Mouse (Mus musculus) Muller cell, postnatal 12 days (primary cell): ENCODE results near the gene Magi2.
A peak's percentile ranks its signal among the peaks of the same experiment; 100 is the strongest.

Experiments
- DNase-seq: peaks from one replicate; pipeline ENCODE4 v3.0.0-alpha.2; 2015; ENCODE audit errors: inconsistent ontology term

The Magi2 gene

DNA sequence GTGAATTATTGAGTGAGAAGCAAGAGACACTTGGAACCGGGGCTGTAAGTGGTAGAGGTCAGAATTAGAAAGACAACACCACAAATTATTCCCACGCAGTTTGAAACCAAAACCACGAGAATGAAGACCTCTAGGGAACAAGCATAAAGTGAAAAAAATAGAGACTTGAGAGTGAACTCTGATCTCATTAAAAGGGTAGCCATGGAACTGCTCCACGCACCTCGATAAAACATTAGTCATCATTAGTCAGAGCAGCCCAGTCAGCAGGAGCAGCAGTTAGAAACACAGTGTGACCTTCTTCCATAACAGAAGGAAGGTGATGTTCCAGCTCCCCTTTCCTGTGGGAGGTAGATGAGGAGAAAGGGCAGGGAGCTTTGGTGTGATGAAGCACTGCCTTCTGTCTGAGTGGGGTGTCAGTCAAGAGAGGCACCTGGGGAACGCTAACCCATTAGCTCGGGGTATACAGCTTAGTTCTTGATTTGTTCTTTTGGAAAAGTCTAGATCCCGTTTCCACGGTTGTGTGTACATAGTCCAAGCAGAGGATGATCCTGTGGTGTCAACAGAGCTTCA is 1272.3 kb downstream of the Magi2 start:
- DNase-seq = peak; percentile 52

DNA sequence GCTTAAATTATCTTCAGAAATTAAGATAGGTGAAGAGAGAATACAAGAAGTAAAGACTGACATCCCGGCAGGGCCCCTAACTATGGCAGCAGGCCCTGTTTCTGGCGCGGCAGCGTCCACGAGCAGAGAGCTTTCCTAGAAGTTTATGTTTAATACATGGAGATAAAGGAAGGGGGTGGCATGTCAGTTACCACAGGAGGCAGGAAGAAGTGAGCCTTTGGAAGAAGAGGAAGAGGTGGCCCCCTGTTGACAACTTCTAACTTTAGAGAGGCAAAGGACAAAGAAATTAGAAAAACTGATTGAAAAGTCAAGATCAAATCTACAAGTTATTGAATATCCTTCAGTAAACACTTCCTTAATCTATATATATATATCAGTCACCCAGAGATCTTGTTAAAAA is 1281.8 kb downstream of the Magi2 start:
- DNase-seq = no peak

DNA sequence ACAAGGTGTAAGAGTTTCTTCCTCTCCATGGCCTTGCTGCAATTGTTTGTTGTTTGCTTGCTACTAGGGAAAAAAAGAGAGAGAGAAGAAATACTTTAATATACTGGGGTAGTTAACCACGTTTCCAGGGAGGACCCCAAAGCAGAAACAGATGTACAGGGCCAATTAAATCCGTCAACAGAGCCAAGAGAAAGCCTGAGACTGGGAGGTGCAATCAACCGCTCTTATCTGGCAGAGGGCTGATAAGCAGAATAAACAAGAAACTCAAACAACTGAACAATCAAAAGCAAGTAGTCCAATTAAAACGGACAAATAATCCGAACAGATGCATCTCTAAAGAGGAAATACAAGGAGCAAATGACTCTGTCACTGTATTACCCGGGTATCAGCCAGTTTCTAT is 1282.8 kb downstream of the Magi2 start:
- DNase-seq = no peak

DNA sequence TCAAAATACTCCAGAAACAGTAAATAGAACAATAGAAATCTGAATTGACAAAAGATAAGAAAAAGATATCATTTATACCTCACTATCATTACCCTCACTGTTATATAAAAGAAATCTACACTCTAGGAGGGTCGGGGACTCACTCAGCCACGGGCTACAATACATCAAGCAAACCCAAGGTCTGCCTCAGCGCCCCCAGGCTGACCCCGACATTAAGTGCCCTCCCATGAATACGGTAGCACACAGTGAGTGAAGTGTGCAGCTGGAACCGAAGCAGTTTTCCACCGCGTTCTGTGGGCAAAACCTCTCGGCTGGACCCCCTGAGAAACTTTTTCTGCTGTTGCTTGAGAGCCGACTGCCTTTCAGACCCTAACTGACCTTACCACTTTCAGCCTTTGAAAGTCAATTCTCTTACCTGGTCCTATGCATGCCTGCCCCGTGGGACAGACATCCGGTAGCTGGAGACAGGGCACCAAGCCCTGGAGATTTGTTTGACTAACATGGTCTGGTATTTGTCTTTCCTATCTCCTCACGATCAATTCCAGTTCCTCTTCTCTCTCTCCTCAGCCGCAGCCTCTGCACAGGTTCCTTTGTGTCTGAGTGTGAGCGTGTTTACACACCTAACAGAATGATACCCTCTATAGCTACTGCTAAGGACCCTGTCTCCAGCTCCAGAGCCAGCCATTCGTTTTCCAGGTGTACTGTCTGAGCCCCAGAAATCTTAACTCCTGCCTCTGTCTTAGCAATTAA is 1285.7 kb downstream of the Magi2 start:
- no peak for DNase-seq

DNA sequence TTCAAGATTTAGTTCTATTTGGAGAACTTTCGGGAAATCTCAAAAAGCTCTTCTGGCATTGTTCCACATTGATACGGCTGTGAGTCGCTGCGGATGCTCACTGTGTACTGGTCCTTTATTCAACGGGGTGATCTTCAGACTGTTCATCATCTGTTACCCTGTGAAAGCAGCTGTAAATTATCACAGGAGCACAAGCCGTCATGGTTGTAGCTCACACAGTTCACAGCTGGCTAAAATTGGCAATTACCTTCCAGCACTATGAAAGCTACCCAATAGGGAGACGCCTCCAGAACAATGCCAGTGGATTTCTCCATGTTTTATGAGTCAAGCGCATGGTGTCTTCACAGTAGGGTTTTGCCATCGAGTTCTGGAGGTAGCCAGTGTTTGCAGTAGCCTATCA is 1294.8 kb downstream of the Magi2 start:
- DNase-seq = no peak

DNA sequence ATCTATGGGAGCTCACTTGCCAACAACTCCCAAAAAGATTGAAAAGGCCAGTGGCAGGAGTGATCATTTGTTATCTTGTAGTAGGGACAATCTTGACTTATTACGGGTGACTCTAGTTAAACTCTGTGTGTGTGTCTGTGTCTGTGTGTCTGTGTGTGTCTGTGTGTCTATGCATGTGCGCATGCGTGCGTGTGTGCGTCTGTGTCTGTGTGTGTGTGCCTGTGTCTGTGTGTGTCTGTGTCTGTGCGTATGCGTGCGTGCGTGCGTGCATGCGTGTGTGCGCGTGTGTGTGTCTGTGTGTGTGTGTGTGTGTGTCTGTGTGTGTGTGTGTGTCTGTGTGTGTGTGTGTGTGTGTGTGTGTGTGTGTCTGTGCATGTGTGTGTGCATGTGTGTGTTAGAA is 1295.2 kb downstream of the Magi2 start:
- no peak for DNase-seq

DNA sequence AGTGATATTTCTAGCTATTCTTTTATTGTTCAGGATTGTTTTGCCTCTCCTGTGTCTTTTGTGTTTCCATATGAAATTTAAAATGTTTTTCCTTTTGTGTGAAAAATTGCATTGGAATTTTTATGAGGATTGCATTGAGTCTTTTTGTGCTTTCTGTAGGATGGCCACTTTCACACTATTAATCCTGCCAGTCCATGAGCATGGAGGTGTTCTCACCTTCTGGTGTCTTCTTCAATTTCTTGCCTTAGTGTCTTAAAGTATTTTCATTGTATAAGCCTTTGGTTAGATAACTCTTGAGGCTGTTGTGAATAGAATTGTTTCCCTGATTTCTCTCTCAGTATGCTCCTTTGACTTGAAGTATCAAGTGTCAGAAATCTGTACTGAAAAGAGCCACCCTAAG is 1296.9 kb downstream of the Magi2 start:
- no peak for DNase-seq

DNA sequence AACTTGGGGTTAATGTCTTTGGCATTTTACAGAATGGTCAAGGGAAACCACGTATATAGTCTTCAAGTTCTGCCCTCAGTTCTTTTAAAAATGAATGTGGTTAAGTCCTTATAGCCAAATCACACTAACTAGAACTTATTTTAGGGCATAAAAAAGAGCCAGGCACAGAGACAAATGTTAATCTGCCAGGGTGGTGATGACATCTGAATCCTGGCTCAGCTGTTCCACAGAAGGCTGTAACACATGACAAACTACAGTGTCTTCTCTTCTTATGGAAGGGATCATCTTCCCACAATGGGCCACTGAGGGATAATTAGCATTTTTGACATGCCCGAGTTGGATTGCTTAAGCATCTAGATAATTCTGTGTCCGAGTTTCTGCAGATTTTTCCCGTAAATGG is 1299.8 kb downstream of the Magi2 start:
- peak; percentile 15 for DNase-seq

DNA sequence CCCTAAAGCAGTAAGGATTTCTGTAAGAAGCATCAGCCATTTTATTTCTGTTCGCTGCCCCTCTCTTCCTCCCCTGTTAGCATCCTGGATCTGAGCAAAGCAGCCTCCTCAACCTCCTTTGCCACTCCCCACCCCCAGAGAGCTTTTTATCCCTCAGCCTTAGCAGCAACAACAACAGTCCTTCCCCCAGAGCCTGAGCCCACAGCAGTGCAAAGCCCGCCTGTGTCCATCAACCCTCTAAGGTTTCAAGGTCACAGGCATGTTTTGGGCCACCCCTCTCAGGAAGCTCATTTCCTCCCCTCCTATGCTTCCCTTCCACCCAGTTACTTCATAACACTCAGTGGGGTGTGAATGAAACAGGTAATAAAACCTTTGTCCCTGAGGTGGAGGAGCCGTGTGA is 1309.7 kb downstream of the Magi2 start:
- DNase-seq = no peak

DNA sequence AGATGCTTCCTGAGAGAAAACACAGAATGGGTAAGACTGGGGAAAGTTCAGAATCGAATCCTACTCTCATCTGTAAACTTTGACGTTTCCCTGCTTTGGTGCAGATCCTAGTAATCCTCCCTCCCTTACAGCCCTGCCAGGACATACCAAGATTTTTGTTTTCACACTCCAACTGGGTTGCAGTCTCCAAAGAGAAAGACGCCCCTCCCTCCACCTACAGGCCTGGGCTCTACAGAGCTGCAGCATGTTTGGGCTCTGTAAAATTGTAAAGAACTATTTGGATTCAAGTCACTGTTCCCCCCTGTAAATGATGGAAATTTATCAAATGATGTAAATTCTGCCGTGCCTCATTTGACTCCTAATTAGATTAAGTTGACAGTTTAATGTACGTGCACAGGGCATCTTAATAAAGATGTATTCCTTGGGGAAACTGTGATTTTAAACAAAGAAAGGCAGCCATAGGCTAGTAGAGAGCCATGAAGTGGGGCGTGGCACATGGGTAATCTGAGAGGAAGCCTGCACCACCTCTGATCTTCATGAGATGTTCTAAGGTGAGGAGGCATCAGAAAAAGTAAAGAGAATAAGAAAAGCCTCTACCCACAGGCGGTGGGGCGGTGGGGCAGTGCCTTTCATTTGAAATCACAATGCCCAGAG is 1310.7 kb downstream of the Magi2 start:
- DNase-seq = no peak

DNA sequence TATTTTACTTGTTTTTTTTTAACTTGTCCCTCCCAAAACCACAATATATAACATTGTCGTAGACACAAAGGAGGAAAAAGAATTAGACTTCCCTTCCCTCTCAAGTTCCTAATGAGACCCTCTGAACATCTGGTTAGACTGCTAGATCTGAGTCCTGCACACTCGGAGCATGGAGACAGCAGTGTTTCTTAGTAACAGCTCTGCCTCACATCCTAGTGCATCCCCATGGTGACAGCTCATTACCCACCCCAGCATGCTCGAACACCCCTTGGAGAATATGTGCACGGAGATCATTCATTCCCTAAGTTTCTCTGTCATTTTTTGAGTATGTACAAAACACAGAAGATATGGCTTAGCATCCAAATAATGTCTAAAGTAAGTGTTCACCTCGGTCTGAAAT is 1317.5 kb downstream of the Magi2 start:
- no peak for DNase-seq

DNA sequence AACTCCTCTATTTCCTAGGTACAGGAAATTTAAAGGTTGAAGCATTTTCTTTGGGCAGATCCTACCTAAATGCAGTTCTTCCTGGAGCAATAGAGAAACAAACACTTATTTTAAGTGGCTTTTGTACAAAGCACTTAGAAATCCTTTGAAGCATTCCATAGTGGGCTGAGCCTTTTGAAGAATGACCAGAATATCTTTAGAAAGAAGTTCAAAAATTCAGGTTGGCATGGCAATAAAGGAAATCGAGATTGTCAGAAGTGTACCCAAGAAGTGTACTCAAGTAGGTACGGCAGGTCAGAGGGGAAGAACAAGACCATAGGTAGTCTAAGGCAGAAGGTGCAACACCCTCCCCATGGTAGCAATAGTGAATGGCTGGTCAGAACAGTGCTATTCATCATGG is 1332.5 kb downstream of the Magi2 start:
- DNase-seq = no peak

DNA sequence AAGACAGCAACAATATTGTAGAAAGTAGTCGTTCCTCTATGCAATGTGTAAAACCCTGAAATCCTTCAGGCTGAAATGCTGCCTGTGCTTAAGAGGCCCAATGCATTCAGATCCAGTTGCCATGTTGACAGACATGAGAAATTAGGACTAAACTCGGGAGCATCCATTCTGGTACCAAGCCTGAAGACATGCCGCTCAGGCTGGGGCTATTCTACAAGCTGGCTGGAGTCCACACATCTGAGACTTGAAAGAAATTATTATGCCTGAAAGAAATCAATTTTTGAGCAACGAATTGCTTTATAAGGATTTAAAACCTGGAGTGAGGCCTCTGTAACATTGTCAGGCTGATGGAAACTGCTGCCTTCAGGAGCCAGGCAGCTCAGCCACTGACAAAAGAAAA is 1333.0 kb downstream of the Magi2 start:
- DNase-seq = no peak

DNA sequence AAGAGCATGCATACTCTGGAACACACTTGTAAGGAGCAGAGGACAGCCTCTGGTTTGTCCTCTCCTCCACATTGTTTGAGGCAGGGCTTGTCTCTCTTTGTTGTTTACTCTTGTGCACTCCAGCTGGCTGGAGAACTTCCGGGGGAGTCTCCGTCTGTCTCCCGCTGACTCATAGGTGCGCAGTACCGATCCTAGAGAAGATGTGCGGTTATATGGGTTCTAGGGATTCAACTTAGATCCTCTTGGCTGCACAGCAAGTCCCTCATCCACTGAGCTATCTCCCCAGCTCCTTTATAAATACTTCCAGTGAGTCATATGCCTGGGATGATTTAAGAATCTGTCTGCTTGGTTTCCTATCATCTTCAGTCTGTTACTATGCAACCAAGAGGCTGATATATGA is 1341.6 kb downstream of the Magi2 start:
- DNase-seq = no peak

DNA sequence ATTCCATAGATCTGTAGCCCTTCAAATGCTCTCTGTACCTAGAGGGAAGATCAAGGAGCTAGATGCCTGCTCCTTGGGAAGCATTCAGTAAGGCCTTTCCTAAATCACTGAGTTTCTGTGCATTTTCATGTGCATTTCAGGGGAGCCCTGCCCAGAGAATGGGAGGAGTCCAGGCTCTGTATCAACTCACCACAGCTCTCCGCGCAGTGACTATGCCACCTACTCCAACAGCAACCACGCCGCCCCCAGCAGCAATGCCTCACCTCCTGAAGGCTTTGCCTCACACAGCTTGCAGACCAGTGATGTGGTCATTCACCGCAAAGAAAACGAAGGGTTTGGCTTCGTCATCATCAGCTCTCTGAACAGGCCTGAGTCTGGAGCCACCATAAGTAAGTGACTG is 1342.1 kb downstream of the Magi2 start:
- DNase-seq = no peak

DNA sequence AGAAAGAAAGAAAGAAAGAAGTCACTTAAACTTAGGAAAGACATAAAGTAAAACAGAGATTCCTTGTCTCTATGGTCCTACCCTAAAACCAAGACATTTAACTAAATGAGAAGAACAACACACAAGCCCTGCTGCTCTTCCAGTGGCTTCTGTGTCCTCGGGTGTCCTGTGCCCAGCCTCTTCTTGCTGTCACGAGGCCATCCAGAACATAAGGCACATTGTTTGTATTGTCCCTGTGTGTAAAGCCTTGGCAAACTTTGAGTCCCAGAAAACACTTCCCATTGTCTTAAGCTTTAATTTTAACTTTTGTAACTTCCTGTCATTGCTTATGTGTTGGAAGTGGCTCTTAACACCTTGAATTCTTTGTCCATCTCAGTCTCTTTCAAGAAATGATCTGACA is 1348.0 kb downstream of the Magi2 start:
- no peak for DNase-seq

DNA sequence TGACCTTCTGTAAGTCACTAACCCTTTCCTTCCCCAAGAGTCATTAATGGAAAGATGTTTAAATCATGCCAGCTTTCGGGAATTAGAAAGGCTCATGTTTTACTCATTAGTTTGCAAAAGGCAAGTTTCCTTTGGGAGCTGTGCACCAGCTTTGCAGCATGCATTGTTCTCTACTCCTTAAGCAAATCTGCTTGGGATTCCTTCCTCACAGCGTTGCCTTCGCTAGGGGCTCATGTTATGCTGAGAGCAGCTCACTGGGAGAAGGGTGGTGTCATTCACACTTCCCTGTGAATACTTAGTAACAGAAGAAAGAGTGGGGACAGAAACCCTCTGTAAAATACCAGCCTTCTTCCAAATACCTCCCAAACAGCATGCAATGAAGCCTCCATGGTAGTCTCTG is 1349.0 kb downstream of the Magi2 start:
- DNase-seq = no peak

DNA sequence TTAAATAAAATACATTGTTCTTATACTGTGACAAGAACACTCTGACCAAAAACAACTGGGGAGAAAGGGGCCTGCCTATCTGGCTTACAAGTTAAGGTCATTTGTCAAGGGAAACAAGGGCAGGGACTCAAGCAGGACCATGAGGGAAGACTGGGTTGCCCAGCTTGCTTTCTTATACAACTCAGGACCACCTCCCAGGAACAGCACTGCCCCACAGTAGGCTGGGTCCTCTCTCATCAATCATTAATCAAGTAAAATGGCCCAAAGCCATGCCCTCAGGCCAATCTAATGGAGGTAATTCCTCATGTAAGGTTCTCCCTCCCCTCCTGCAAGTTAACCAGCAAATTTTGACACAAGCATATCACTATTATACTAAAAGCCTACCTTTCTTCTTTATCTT is 1349.4 kb downstream of the Magi2 start:
- DNase-seq = no peak

DNA sequence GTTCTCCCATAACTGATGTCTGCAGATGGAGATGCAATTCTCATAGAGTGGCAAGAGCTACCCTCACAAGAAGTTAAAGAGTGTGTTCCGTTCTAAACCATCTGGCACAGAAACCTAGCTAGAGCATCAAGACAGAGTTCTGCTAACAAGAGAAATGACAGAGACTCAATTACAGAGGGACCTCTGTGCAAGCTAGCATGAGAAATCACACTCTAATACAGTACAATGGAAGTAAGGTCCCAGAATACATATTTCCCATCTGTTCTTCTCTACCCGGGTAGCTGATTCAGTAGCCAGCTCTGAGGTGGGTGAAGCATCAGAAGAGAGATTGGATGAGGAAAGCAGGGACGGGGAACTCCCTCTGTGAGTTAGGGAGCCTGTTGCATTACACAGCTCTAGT is 1351.8 kb downstream of the Magi2 start:
- no peak for DNase-seq

DNA sequence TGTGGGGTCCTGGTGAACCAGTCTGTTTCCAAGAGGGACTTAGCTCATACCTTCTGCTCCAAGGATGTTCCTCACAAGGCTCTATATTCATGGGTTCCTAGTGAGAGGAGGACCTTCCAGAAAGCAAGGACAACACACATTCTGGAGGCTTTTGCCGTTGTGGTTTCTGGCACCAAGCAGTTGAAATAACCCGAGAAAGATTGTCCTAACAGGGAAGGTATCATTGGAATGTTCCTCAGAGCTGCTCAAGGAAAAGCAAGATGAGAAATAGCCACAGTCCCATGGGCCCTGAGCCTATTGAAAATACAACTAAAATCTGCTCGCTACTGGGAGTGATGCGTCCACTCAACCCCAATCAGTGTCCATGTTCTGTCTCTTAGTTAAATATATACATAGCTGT is 1353.8 kb downstream of the Magi2 start:
- no peak for DNase-seq

DNA sequence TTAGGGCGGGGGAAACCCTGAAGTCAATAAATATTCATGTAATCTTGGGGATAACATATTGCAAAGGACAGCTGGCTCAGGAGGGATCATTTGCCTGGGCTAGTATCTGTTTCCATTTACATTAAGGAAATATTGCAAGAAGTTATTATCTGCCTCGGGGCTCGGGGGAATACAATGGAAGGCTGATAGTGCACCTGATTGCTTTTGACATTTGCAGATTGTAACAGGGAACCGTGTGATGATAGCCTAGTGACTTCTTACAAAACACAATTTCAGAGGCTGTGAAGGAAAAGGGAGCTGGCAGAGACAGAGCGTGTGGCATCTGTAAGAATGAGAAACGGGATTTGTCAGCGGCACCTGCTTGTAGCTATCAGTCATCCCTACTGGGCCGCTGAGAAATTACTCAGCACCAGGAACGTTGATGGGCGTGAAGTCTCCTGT is 1356.2 kb downstream of the Magi2 start:
- no peak for DNase-seq

DNA sequence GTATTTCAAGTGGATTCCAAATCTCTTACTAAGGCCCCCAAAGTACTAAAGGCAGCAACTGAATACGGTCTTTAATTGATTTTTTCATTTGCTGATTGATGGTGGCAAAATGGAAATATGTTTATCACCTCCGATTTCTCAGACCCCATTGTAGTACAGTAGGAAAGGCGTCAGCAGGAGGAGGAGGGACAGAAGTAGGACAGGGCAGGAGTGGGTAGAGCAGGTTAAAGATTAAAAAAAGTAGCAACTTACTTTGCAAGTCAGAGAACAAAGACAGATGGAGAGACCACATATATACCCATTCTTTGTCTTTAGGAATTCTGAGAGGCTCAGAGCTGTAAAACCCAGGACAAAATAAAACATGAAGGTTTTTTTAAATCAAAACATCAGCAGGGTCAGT is 1356.8 kb downstream of the Magi2 start:
- DNase-seq = no peak

DNA sequence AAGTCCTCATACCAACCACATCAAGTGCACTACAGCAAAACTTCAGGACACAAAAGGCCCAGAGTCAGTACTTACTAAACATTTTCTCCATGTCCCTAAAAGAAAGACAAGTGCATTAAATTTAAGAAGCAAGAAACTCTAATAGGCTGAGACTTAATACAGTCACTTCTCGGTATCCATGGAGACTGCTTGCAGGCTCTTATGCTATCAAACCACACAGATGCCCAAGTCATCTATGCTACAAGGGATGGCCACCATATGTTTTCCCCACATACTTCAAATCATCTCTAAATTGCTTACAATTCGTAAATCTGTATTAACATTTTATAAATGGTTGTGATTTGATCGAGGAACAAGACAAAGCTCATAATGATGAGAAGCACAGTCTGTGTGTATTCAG is 1357.9 kb downstream of the Magi2 start:
- no peak for DNase-seq
